Mouse (Mus musculus) skeletal muscle tissue, adult 2 months (tissue): ENCODE results near the gene Slc26a9.
"Not testable (repeated sequence)": the region's sequence is repeated elsewhere in the genome, so short reads cannot be mapped to it uniquely, and the experiment has no call there.

ENCODE experiments used
- DNase-seq: peaks from one replicate; pipeline ENCODE4 v3.0.0-alpha.2; 2012; ENCODE audit warnings: low read depth, low spot score

Gene Slc26a9

DNA sequence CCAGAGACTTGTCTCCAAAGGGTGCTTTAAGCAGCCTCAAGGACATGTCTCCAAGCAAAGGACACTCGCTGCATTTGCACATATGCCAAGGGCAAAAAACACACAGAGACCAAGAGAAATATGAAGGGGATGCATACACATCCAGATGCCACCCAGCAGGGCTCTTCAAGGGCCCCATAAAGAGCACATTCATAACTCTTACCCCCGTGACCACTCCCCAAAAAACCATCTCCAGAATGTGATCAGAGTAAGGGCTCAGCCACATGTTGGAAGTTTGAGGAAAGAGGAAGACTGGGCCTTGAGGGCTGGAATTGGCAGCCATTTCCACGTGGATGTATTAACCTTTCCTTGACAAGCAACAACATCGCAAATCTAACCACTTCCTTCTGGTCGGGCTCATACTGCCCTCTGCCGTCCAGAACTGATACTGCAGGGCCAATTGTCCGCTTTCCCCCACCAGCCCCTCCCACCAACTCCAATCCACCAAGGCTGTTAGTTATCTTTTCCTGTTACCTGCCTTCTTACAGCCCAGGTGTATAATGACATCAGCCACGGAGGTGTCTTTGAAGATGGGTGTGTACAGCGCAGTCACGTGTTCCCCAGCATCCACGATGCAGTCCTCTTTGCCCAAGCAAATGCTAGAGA, 21.7 kb downstream of the Slc26a9 start:
- DNase-seq: peak; percentile 58

DNA sequence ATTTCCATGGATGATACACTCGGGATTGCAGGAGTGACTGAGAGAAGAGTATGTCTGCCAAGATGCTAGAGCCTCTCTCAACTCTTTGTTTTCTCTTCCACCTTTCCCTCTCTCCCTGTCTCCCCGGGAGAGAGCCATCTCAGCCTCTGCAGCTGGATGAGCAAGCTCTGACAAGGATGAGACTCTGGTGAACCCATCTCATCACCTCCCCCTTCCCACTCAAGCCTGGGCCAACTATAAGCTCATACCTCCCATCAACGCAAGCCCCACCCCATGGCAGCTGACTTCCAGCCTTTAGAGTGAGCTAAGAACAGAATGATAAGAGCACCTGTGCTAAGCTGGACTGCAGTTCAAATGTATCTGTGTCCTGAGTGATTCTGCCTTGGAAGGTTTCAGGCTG, 25.5 kb downstream of the Slc26a9 start:
- DNase-seq: no peak

DNA sequence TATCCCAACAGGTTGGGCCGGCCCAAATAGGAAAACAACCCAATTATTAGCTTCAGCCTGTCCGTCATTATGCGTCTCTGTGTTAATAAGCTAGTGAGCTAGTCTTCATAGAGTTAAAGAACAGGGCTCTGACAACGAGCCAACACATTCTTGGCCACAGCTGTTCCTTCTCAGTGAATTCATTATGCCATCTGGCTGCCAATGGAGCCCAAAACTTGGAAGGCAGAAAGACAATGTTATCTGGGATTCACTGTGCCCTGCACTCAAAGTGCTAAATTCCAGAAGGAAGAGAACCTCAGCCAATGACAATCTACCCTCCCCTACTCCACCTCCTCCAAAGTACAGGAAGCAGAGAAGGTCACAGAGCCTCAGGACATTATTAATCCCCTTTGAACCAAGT, 26.8 kb downstream of the Slc26a9 start:
- peak; percentile 30 for DNase-seq

DNA sequence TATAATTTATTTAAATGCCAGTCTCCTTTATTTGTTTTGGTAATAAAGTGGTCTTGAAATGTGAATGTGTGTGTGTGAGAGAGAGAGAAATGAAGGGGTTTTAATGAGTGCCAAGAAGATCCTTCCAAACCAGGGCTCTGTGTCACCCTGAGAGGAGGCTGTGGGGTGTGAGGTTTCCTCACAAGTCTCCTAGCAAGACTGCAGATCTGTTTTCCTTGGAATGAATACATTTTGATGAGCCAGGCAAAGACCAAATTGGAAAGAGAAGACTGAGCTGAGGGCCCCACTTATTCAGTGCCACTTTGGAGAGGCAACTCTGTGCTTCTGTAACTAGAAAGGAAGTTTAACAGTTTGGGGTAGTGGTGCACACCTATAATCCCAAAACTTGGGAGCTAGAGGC, 27.6 kb downstream of the Slc26a9 start:
- no peak for DNase-seq

DNA sequence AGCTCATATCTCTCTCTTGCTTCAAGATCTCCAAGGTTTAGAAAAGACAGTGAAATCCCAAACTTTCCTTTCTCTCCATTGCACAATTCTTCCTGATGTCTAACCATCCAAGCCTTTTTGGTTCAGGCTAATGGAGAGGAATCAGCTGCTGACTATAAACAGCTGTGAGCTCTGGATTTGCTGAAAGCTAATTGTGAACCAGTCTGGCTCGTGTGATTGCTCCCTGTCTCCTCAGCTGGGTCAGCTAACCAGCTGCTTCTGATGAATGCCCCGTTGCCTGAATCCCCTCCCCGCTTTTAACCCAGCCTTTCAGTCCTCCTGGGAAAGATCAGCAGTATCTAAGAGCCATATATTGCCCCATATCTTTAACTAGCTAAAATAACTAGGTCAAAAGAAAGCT, 50.8 kb downstream of the Slc26a9 start:
- DNase-seq: no peak

DNA sequence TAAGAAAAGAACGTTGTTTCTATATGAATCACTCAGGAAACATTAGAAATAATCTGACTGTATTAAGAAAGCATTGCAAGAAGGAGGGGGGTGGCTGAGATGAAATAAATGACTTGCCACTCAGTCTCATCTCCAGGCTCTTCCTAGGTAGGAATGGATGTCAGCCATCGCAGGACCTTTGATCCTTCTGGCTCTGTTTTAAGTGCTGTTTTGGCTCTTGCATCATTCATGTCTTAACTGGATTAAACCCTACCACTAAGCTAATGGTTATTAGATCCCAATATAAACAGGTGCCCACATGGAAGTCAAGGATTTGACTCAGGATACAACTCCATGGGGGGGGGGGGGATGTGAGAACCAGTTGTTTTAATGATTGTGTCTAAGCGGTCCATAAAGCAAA, 51.3 kb downstream of the Slc26a9 start:
- DNase-seq: no peak

DNA sequence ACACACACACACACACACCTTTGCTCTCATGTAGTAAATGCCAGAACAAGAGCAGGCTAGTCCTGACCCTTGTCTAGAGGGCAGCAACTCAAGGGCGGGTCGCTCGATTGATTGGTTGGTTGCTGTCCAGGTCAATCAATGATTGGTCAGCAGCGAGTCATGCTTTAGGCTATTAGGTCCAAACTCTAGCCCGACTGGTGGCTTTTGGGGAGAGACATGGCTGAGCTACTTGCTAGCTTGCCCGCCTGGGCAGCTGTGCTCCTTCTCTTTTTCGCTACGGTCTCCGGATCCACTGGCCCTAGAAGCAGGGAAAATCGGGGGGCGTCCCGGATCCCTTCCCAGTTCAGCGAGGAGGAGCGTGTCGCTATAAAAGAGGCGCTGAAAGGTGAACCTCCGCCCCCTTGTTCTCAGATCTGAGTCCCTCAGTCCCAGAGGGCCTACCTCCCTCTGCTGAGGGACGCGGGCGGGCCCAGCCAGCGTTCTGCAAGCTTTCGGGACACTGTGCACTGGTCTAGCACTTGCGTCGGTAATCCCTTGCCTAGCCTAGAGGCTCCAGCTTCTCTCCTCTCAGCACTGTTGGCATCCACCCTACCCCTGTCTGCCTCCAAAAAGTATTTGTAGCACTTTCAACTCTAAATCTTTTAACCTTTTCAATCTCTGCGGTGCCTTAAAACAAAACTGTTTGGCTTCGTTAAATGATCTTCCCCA, 53.5 kb downstream of the Slc26a9 start, which contains the start of gene Pm20d1:
Pm20d1 (plus strand) TSS at position 180 of the 708 bp plus-strand sequence.
- DNase-seq: peak; percentile 20

DNA sequence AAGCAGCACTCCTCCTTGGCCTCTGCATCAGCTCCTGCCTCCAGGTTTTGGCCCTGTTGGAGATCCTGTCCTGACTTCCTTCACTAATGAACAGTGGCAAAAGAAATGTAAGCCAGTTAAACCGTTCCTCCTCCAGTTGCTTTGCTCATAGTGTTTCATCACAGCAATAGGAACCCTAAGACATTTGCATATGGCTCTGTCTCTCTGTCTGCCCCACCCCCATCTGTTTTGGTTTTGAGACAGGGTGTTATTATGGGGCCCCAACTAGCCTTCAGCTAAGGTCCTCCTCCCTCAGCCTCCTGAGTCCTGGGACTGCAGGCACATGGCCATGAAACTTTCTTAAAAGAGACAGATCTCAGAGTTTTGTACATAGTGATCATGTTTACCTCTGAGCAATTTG, 56.2 kb downstream of the Slc26a9 start:
- no peak for DNase-seq

DNA sequence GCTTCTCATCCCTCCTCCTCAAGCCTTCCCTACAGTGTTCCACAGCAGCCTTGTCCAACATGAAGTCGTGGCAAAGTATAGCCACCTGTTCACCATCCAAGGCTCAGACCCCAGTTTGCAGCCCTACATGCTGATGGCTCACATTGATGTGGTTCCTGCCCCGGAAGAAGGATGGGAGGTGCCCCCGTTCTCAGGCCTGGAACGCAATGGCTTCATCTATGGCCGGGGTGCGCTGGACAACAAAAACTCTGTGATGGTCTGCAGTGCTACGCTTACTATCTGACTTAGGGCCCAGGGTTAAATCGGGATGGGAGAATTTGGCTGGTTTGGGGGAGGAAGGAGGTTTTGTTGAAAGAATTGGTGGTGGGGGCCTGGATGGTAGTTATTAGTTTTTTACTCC, 57.2 kb downstream of the Slc26a9 start:
- DNase-seq: no peak

DNA sequence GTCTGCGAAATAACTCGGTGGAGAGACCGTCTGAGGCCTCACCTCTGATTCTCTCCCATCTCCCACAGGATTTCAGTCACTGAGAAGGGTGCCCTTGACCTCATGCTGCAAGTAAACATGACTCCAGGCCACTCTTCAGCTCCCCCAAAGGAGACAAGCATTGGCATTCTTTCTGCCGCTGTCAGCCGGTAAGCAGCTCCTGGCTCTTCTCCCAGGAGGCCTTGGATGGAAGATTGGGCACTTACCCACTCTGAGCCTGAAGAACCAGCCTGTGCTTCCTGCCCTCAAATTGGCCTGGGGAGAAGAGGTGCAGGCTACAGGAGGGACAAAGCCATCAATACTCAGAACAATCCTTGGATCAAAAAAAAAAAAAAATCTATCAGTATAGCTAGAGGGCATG, 58.8 kb downstream of the Slc26a9 start:
- DNase-seq: peak; percentile 11

DNA sequence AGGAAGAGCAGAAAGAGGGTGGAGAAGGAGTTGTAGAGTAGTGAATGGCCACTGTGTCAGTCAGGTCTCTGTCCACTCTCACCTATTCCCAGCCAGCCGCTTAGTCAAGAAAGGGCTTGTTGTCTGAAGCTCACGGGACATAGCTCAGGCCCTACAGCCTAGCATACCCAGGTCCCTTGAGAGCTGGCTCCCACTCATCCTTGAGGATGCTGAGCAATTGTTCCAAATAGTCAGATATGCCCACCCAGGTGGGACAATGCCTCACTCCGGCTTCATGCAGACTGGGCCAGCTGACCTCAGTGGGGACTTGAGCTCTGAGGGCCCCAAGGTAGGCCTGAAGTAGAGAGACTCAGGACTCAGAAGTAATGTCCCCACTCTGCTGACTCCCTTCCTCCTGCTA, 60.3 kb downstream of the Slc26a9 start:
- no peak for DNase-seq

DNA sequence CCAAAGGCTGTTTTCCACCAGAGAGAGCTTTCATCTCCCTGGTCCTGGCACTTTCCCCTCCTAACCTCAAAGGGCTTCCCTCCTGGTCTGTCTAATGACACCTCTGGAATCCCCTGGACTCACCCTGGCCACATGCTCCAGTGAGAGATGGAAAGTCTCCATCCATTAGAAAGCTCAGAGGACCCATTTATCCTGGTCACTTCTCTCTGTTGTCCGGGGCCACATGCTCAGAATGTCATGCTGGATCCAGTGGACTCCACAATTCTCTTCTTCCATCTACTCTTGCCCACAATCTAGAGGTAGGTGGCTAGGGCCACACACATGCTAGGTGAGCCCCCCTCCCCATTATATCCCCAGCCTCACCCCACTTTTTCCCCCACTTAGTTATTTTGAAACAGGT, 65.2 kb downstream of the Slc26a9 start:
- no peak for DNase-seq

DNA sequence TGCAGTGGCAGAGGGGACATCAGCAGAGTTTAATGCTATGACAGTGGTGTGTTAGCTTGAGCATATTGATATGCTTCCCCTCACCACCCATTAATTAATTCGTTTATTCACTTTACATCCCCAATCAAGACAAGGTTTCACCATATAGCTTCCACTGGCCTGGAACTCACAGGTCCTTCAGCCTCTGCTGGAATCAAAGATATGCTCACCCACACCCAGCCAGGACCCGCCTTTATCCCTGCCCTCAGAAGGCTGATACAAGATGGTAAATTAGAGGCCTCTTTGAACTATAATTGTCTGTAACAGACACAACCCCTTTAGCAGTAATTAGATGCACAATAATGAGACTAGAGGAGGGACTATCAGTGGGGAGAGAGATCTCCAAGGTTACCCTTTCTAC, 65.8 kb downstream of the Slc26a9 start:
- no peak for DNase-seq

DNA sequence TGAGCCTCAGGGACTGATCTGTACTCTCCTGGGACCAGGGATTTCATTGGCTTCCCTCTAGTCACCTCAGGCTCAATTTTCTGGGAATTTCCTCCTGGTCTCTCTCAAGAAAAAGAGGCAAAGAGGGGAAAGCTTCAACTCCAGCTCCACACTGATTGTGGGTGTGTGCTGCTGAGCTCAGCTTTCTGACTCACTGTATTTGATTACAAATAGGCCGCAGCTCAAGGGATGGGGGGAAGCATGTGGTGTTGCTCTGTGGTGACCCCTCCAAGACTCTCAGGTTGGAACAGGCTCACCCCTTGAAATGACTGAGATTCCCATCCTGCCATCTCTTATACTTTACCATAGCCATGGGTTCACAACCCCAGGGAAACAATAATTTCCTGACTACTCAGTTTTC, 67.6 kb downstream of the Slc26a9 start:
- DNase-seq: no peak

DNA sequence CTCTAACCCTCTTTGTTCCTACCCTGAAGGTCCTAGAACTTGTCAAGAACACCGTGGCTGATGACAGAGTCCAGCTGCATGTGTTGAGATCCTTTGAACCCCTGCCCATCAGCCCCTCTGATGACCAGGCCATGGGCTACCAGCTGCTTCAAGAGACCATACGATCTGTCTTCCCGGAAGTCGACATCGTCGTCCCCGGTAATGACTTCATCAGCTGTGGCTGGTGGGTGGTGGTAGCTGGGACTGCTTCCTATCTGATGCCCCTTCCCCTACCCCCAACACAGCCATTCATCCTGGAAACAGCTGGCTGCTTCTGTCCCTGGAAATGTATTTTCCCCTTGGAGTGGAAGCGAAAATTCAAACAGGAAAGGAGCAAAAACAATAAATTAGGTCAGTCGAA, 68.2 kb downstream of the Slc26a9 start:
- DNase-seq: no peak

DNA sequence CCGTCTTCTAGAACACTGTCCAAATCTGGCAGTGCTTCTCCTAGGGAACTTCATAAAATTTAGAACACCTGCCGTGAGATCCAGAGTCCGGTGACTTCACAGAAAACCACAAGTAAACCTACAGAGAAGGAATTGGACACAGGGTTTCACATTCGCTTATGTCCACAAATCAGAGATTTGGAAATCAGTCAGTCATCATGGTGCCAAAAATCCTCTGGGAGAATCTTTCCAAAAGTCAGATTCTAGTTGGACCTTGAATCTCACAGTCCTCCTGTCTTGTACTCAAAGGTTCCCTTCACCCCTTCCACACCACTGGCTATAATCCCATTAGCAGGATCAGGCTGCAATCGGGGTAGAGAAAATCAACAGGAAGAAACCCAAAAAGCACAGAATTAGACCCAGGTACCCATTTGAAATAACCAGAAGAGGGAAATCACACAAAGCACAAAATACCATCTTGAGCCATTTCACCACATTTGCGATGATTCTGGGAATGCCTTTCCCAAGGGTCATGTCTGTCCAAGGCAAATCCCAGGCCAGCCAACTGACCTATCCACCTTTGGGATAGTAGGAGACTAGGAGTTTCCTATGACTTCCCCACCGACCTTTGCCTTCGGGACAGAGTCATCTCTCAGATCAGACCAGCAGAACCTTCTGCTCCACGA, 68.9 kb downstream of the Slc26a9 start:
- no peak for DNase-seq

DNA sequence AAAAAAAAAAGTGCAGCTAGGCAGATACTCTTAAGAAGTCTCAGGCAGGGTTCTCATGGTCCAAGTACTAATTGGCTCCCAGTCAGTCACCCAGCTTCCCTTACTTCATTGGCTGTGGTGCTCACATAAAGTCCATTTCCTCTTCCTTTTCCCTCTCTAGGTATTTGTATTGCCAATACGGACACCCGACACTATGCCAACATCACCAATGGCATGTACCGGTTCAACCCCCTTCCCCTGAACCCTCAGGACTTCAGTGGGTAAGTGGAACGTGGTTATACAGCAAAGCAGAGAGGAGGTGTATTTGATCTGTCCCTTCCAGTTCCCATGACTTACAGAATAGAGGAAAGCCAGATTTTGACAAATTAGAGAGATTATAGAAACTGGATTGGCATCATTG, 69.9 kb downstream of the Slc26a9 start:
- no peak for DNase-seq

DNA sequence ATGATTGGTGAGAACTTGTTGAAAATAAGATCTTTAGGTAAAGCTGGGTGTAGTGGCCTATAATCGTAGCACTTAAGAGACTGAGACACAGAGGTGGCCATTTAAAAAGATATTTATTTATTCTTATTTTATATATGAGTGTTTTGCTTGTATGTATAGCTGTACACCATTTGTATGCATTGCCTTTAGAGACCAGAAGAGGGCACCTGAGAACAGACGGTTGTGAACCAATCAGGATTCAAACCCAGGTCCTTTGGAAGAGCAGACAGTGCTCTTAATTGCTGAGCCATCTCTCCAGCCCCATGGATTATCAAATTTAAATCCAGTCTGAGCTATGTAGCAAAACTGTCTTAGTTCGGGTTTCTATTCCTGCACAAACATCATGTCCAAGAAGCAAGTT, 70.4 kb downstream of the Slc26a9 start:
- no peak for DNase-seq

DNA sequence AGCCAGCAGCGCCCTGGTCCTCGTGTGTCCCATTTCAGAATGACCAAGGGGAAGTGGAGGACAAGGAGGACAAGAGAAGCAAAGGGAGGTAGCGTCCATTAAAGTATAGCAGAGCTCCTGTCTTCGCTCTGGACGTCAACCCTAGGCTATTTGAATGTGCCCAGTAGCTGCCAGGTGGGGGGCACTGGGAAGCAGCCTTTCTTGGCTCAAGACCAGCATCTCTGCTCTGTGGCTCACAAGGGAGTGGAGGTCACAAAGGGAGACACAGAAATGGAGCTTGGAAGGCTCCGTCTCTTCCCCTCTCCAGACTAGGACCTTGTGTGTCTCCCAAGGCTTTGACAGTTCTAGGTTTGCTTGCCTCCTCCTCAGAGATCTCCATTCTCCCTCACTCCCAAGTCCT, 73.1 kb downstream of the Slc26a9 start:
- DNase-seq: no peak

DNA sequence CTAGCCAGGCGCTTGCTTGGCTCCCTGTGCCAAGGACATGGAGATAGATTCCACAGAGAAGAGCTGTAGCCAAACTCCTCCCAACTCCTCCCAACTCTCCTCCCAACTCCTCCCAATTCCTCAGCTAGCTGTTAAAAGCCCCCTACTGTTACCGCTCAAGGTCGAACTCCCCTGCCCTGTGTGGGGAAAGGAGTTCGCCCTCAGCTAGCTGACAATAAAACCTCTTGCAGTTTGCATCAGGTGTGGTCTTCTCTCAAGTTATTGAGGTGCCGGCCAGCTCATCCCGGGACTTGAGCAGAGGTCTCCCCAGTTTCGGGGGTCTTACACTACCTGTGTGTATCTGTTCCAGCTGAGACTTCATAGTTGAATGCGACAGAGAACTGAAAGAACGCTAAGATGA, 76.5 kb downstream of the Slc26a9 start:
- not testable (repeated sequence) for DNase-seq

DNA sequence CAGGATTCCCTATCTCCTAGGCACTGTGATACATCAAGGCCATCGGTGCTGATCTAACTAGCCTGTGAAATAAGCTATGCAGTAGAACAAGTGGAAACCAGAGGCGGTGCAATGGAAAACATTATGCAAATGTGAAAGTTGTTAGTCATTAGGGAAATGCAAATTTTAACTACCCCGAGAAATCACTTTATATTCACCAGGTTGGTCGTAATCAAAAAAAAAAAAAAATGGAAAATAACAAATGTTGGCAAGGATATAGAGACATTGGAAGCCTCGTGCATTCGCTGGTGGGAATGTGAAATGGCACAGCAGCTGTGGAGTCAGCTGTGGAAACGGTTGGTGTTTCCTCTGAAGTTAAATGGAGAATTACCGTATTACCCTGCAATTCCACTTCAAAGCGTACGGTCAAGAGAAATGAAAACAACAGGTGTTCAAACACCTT, 77.1 kb downstream of the Slc26a9 start:
- no peak for DNase-seq
